Mouse (Mus musculus) MEL (cell line): ENCODE results near the gene Ccdc82. TPM values are rescaled to one million over a fixed set of nuclear protein-coding genes. Genes with fewer than 3 reads are reported as not detected.
A peak's percentile ranks its signal among the peaks of the same experiment; 100 is the strongest.

Source experiments
- DNase-seq: peaks from one replicate; pipeline ENCODE4 v3.0.0; 2011; ENCODE audit warnings: low read depth, low spot score
- H3K27ac ChIP-seq: 2 replicates; pipeline ENCODE4 v1.5.1; 2012; ENCODE audit warnings: low read depth, mild to moderate bottlenecking, control low read depth, low read length, moderate library complexity; ENCODE audit not compliant: control insufficient read depth
- H3K27me3 ChIP-seq, 2 experiments: fragments of 150-350 bp in 1 of 2; sonication (generic) in 1 of 2; 2 replicates each; pipeline ENCODE4 v1.6.1; 2012; ENCODE audit warnings: low read length in 2 of 2, mild to moderate bottlenecking in 2 of 2, improper control_type of control experiment in 1 of 2, moderate library complexity in 1 of 2; ENCODE audit not compliant: insufficient read depth in 2 of 2, control insufficient read depth in 1 of 2
- H3K36me3 ChIP-seq, 2 experiments: 2 replicates each; pipeline ENCODE4 v1.6.1; 2012 to 2014; ENCODE audit warnings: low read length in 2 of 2, improper control_type of control experiment in 1 of 2, inconsistent platforms in 1 of 2, mild to moderate bottlenecking in 1 of 2; ENCODE audit not compliant: insufficient read depth in 2 of 2, control insufficient read depth in 1 of 2
- H3K4me1 ChIP-seq, 2 experiments: fragments of 150-350 bp in 1 of 2; sonication (generic) in 1 of 2; 2 replicates each; pipeline ENCODE4 v1.6.1; 2012; ENCODE audit warnings: low read length in 2 of 2, improper control_type of control experiment in 1 of 2, mild to moderate bottlenecking in 1 of 2; ENCODE audit not compliant: insufficient read depth in 2 of 2, control insufficient read depth in 1 of 2
- H3K4me3 ChIP-seq, 2 experiments: fragments of 150-350 bp in 1 of 2; sonication (generic) in 1 of 2; 2 replicates each; pipeline ENCODE4 v1.5.1; 2012; ENCODE audit warnings: low read depth in 2 of 2, low read length in 2 of 2, mild to moderate bottlenecking in 2 of 2, moderate library complexity in 2 of 2, control low read depth in 1 of 2, improper control_type of control experiment in 1 of 2; ENCODE audit not compliant: control insufficient read depth in 1 of 2, insufficient read depth in 1 of 2
- H3K79me2 ChIP-seq: 2 replicates; pipeline ENCODE4 v1.6.1; 2012; ENCODE audit warnings: mild to moderate bottlenecking, low read length, moderate library complexity; ENCODE audit not compliant: control insufficient read depth, poor library complexity, insufficient read depth
- H3K9ac ChIP-seq: 2 replicates; pipeline ENCODE4 v1.6.1; 2012; ENCODE audit warnings: low read depth, mild to moderate bottlenecking, control low read depth, low read length, moderate library complexity; ENCODE audit not compliant: control insufficient read depth, poor library complexity, severe bottlenecking
- H3K9me3 ChIP-seq: fragments of 150-350 bp; sonication (generic); replicated peaks from 2 replicates; pipeline ENCODE4 v1.6.1; 2012; ENCODE audit warnings: mild to moderate bottlenecking, low read length, improper control_type of control experiment, moderate library complexity; ENCODE audit not compliant: insufficient read depth
- BHLHE40 ChIP-seq: IDR thresholded peaks from 2 replicates; pipeline ENCODE4 v1.6.1; 2012; ENCODE audit warnings: low read depth, mild to moderate bottlenecking, inconsistent platforms, low read length, improper control_type of control experiment, borderline replicate concordance
- CHD2 ChIP-seq: IDR thresholded peaks from 2 replicates; pipeline ENCODE4 v1.6.1; 2011; ENCODE audit warnings: low read length, improper control_type of control experiment
- CTCF ChIP-seq, 3 experiments: IDR thresholded peaks in 2 of 3; conservative IDR thresholded peaks in 1 of 3; 2 replicates each; pipeline ENCODE4 v1.5.1; 2011 to 2012; ENCODE audit warnings: low read length in 3 of 3, low read depth in 2 of 3, mild to moderate bottlenecking in 2 of 3, improper control_type of control experiment in 1 of 3, inconsistent platforms in 1 of 3, mixed read lengths in 1 of 3, moderate library complexity in 1 of 3; ENCODE audit not compliant: control insufficient read depth in 1 of 3, insufficient read depth in 1 of 3, poor library complexity in 1 of 3, severe bottlenecking in 1 of 3
- ELF1 ChIP-seq: IDR thresholded peaks from 2 replicates; pipeline ENCODE4 v1.6.1; 2014; ENCODE audit warnings: low read depth, mild to moderate bottlenecking, inconsistent platforms, low read length, improper control_type of control experiment, moderate library complexity
- EP300 ChIP-seq, 2 experiments: IDR thresholded peaks; 2 replicates each; pipeline ENCODE4 v1.6.1; 2011; ENCODE audit warnings: improper control_type of control experiment in 2 of 2, low read length in 2 of 2, low read depth in 1 of 2, mild to moderate bottlenecking in 1 of 2
- ETS1 ChIP-seq: IDR thresholded peaks from 2 replicates; pipeline ENCODE4 v1.6.1; 2012; ENCODE audit warnings: low read depth, mild to moderate bottlenecking, inconsistent platforms, low read length, improper control_type of control experiment, moderate library complexity
- GABPA ChIP-seq: IDR thresholded peaks from 2 replicates; pipeline ENCODE4 v1.6.1; 2012; ENCODE audit warnings: low read depth, mild to moderate bottlenecking, inconsistent platforms, low read length, improper control_type of control experiment, moderate library complexity
- GATA1 ChIP-seq: IDR thresholded peaks from 2 replicates; pipeline ENCODE4 v1.6.1; 2011; ENCODE audit warnings: low read depth, low read length, improper control_type of control experiment
- JUND ChIP-seq: IDR thresholded peaks from 2 replicates; pipeline ENCODE4 v1.6.1; 2011; ENCODE audit warnings: low read depth, mild to moderate bottlenecking, improper control_type of control experiment, low read length
- MAFK ChIP-seq: IDR thresholded peaks from 2 replicates; pipeline ENCODE4 v1.6.1; 2011; ENCODE audit warnings: low read depth, mild to moderate bottlenecking, low read length, improper control_type of control experiment, borderline replicate concordance
- MAX ChIP-seq: IDR thresholded peaks from 2 replicates; pipeline ENCODE4 v1.6.1; 2011; ENCODE audit warnings: low read length, improper control_type of control experiment
- MAZ ChIP-seq: IDR thresholded peaks from 2 replicates; pipeline ENCODE4 v1.6.1; 2012; ENCODE audit warnings: low read depth, mild to moderate bottlenecking, inconsistent platforms, low read length, improper control_type of control experiment
- MEF2A ChIP-seq: IDR thresholded peaks from 2 replicates; pipeline ENCODE4 v1.6.1; 2014; ENCODE audit warnings: low read depth, mild to moderate bottlenecking, inconsistent platforms, low read length, improper control_type of control experiment; ENCODE audit not compliant: poor library complexity, insufficient replicate concordance, severe bottlenecking; ENCODE audit errors: extremely low read depth
- MXI1 ChIP-seq: IDR thresholded peaks from 2 replicates; pipeline ENCODE4 v1.6.1; 2011; ENCODE audit warnings: mild to moderate bottlenecking, low read depth, low read length, improper control_type of control experiment
- MYB ChIP-seq: IDR thresholded peaks from 2 replicates; pipeline ENCODE4 v1.6.1; 2011; ENCODE audit warnings: mild to moderate bottlenecking, low read depth, low read length, improper control_type of control experiment
- NELFE ChIP-seq: IDR thresholded peaks from 2 replicates; pipeline ENCODE4 v1.6.1; 2011; ENCODE audit warnings: low read depth, low read length, improper control_type of control experiment
- NRF1 ChIP-seq: IDR thresholded peaks from 2 replicates; pipeline ENCODE4 v1.6.1; 2014; ENCODE audit warnings: low read depth, mild to moderate bottlenecking, inconsistent platforms, low read length, improper control_type of control experiment, moderate library complexity; ENCODE audit not compliant: poor library complexity, insufficient read depth, severe bottlenecking
- POLR2A ChIP-seq, 2 experiments: IDR thresholded peaks; 2 replicates each; pipeline ENCODE4 v1.6.1; 2011 to 2012; ENCODE audit warnings: low read length in 2 of 2, mild to moderate bottlenecking in 2 of 2, control low read depth in 1 of 2, improper control_type of control experiment in 1 of 2, low read depth in 1 of 2, moderate library complexity in 1 of 2; ENCODE audit not compliant: control insufficient read depth in 1 of 2, insufficient read depth in 1 of 2, poor library complexity in 1 of 2
- RAD21 ChIP-seq: IDR thresholded peaks from 2 replicates; pipeline ENCODE4 v1.6.1; 2011; ENCODE audit warnings: mild to moderate bottlenecking, low read depth, low read length, improper control_type of control experiment
- RCOR1 ChIP-seq: IDR thresholded peaks from 2 replicates; pipeline ENCODE4 v1.6.1; 2012; ENCODE audit warnings: low read depth, mild to moderate bottlenecking, inconsistent platforms, low read length, improper control_type of control experiment
- SMC3 ChIP-seq: IDR thresholded peaks from 2 replicates; pipeline ENCODE4 v1.6.1; 2011; ENCODE audit warnings: low read depth, low read length, improper control_type of control experiment
- TAL1 ChIP-seq: IDR thresholded peaks from 2 replicates; pipeline ENCODE4 v1.6.1; 2012; ENCODE audit warnings: mild to moderate bottlenecking, inconsistent platforms, low read length, moderate library complexity, mixed read lengths
- TBP ChIP-seq: IDR thresholded peaks from 2 replicates; pipeline ENCODE4 v1.8.0; 2011; ENCODE audit warnings: low read depth, low read length, improper control_type of control experiment
- TCF12 ChIP-seq: IDR thresholded peaks from 2 replicates; pipeline ENCODE4 v1.6.1; 2014; ENCODE audit warnings: low read depth, mild to moderate bottlenecking, inconsistent platforms, low read length, improper control_type of control experiment, moderate library complexity
- USF1 ChIP-seq: IDR thresholded peaks from 2 replicates; pipeline ENCODE4 v1.6.1; 2014; ENCODE audit warnings: low read depth, mild to moderate bottlenecking, inconsistent platforms, low read length, improper control_type of control experiment, moderate library complexity
- USF2 ChIP-seq, 2 experiments: IDR thresholded peaks; 2 replicates each; pipeline ENCODE4 v1.6.1; 2011 to 2012; ENCODE audit warnings: improper control_type of control experiment in 2 of 2, low read length in 2 of 2, borderline replicate concordance in 1 of 2, inconsistent platforms in 1 of 2, low read depth in 1 of 2, mild to moderate bottlenecking in 1 of 2; ENCODE audit not compliant: insufficient read depth in 1 of 2
- ZC3H11A ChIP-seq: IDR thresholded peaks from 2 replicates; pipeline ENCODE4 v1.6.1; 2012; ENCODE audit warnings: low read depth, mild to moderate bottlenecking, inconsistent platforms, low read length, improper control_type of control experiment
- ZKSCAN1 ChIP-seq: IDR thresholded peaks from 2 replicates; pipeline ENCODE4 v1.6.1; 2012; ENCODE audit warnings: low read depth, mild to moderate bottlenecking, inconsistent platforms, low read length, improper control_type of control experiment, moderate library complexity
- ZMIZ1 ChIP-seq: IDR thresholded peaks from 2 replicates; pipeline ENCODE4 v1.6.1; 2012; ENCODE audit warnings: low read depth, mild to moderate bottlenecking, inconsistent platforms, low read length, improper control_type of control experiment, moderate library complexity
- ZNF384 ChIP-seq: IDR thresholded peaks from 2 replicates; pipeline ENCODE4 v1.6.1; 2012; ENCODE audit warnings: low read depth, mild to moderate bottlenecking, inconsistent platforms, low read length, improper control_type of control experiment
- polyA plus RNA-seq, 2 experiments: library from polyadenylated mRNA; stranded (reverse) in 1 of 2; unstranded in 1 of 2; fragments of >175 nt in 1 of 2; fragments of >200 nt in 1 of 2; gene quantifications; 2 replicates each; pipeline versions ENCODE4 v1.2.1 to v1.2.4; 2012; ENCODE audit warnings: low replicate concordance in 2 of 2, low read depth in 1 of 2; ENCODE audit not compliant: insufficient read length in 2 of 2, insufficient read depth in 1 of 2, missing spikeins in 1 of 2
- total RNA-seq: library from RNA; depleted of rRNA; stranded (reverse); fragments of 300-350 nt; gene quantifications from 2 replicates; pipeline ENCODE4 v1.2.3, GENCODE M21; 2012

Ccdc82 gene
- total and polyA plus RNA-seq, 3 experiments = 8.4 to 79.8 (median 15.0) TPM

DNA sequence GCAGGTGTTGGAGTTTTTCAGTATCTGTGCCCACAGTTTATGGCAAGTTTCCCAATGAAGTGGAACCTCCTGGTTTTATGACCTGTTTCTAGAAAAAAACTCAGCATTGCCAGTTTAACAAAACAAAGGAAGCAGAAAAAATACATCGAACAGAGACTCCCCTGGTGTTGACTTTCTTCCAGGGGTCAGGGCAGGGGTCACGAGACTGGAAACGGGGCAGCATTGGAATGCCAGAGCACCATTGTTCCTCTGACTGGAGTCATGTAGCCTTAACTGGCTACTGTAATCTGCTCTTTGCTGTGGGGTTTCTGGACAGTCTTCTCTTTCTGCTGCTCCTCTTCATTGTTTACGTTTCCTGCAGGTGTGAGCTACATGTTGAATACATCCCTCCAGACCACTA lies 16.2 kb upstream of the Ccdc82 start:
- Histone ChIP-seq H3K9ac (no peak overlapping the region), H3K4me1 (no peaks in the 10 kb centered on the region), H3K27ac (no peak overlapping the region), H3K36me3 (no peaks in the 10 kb centered on the region), H3K4me3 (no peak overlapping the region), H3K79me2 (no peaks in the 10 kb centered on the region), H3K27me3 (peaks cover 0 to 5% of the 10 kb centered on the region in 2 experiments; a peak in 1 of 4 replicates), H3K9me3 (no peaks in the 10 kb centered on the region)
- DNase-seq = no peak
- no peak for TF ChIP-seq ZNF384
- no peak for TF ChIP-seq NRF1
- no peak for TF ChIP-seq GATA1
- no peak for TF ChIP-seq GABPA
- no peak for TF ChIP-seq BHLHE40
- no peak for TF ChIP-seq MAX
- no peak for TF ChIP-seq ZMIZ1
- no peak for TF ChIP-seq MXI1
- no peak for TF ChIP-seq MAZ
- TF ChIP-seq USF2 (IDR thresholded peaks at IDR 0.05; ENCODE audit: borderline replicate concordance in 1 of 2, insufficient read depth in 1 of 2, low read depth in 1 of 2, low read length in 2 of 2) = no peak
- no peak for TF ChIP-seq TCF12
- no peak for TF ChIP-seq ZC3H11A
- no peak for TF ChIP-seq CHD2
- TF ChIP-seq SMC3 = no peak
- no peak for TF ChIP-seq CTCF (IDR thresholded peaks at IDR 0.05 in 2 of 3, conservative IDR thresholded peaks at IDR 0.05 in 1 of 3; ENCODE audit: control insufficient read depth in 1 of 3, insufficient read depth in 1 of 3, low read depth in 2 of 3, low read length in 3 of 3, poor library complexity in 1 of 3, severe bottlenecking in 1 of 3)
- TF ChIP-seq ETS1 = no peak
- no peak for TF ChIP-seq POLR2A (IDR thresholded peaks at IDR 0.05; ENCODE audit: control insufficient read depth in 1 of 2, insufficient read depth in 1 of 2, low read depth in 1 of 2, low read length in 2 of 2, poor library complexity in 1 of 2)

DNA sequence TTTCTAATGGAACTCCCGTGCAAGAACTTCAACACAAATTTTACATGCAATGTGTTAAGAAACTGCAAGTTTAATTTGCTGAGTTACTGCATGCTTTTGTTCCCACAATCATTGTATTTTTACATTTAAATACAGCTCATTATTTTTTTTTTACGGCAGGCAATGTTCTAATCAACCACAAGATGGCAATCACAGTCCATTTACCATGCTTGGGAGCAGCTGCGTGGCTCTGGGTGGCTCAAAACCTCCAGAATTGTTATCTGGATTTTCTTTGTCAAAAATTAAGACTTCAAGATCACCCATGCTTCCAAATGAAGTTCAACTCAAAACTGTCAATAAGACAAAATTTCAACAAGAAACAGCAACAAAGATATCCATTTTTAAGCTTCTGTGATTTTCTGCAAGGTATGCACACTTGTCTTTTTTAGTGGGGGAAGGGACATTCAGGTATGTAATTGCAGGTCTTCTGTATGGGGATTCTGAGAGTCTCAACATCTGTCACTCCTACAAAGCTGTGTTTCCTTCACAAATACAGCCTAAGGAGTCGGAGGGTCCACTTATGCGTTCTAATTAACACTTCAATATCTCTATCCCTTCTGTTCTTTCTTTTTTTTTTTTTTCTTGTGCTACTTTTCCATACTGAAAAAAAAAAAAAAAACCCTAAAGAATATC lies 15.1 kb upstream of the Ccdc82 start:
- Histone ChIP-seq H3K27ac (no peak overlapping the region), H3K36me3 (no peaks in the 10 kb centered on the region), H3K4me3 (no peak overlapping the region), H3K9ac (no peak overlapping the region), H3K9me3 (no peaks in the 10 kb centered on the region), H3K79me2 (no peaks in the 10 kb centered on the region), H3K4me1 (no peaks in the 10 kb centered on the region), H3K27me3 (peaks cover 2 to 4% of the 10 kb centered on the region in 2 experiments; a peak in 2 of 4 replicates)
- peak; percentile 86 for DNase-seq
- TF ChIP-seq RCOR1 (no peak), USF1 (no peak), NELFE (no peak), ZNF384 (peak; percentile 96), TBP (no peak), MEF2A (no peak), GATA1 (peak; percentile 68; the same call in 1 of the 2 replicates), ZKSCAN1 (no peak), NRF1 (no peak), RAD21 (no peak; the same call in none of the 2 replicates), ELF1 (no peak), MAFK (no peak), MYB (no peak), TAL1 (no peak), JUND (no peak), ETS1 (no peak), TCF12 (no peak), GABPA (0 out of 2 replicates have a peak, but pooled peaks have one; percentile 33), MAX (no peak), ZMIZ1 (no peak), MXI1 (no peak), BHLHE40 (no peak), EP300 (IDR thresholded peaks at IDR 0.05; ENCODE audit: low read depth in 1 of 2, low read length in 2 of 2) (no peak)
